Mouse (Mus musculus): ENCODE measurements around the gene Eif4h. TPM values are rescaled to one million over a fixed set of nuclear protein-coding genes. Genes with fewer than 3 reads are reported as not detected.
"Not testable (repeated sequence)": the region's sequence is repeated elsewhere in the genome, so short reads cannot be mapped to it uniquely, and the experiment has no call there.

The Eif4h gene
- polyA plus RNA-seq, 1 experiment from 2014 or later = 321 TPM

GRCm38 (mm10) chr5:134668495-134668894 lies 29.2 kb upstream of the Eif4h start:
- Histone ChIP-seq H3K9ac (ENCODE audit: low read depth, low read length) (no peak overlapping the region), H3K4me2 (ENCODE audit: low read length) (no peak overlapping the region), H3K27me3 (ENCODE audit: control insufficient read depth, insufficient read depth, low read depth, low read length) (no peaks in the 10 kb centered on the region), H3K27ac (ENCODE audit: low read length) (no peak overlapping the region), H3K9me3 (replicated peaks; ENCODE audit: control insufficient read depth, low read length, poor library complexity, severe bottlenecking) (no peaks in the 10 kb centered on the region), H3K4me1 (ENCODE audit: control insufficient read depth, insufficient read depth, low read length) (peaks cover 2% of the 10 kb centered on the region; the same call in 1 of the 2 replicates), H3K36me3 (ENCODE audit: control insufficient read depth, insufficient read depth, low read length) (peaks cover 45% of the 10 kb centered on the region), H3K4me3 (ENCODE audit: low read depth, low read length) (no peak overlapping the region)
- 25% methylated on average over 8 of the region's 8 CpGs for WGBS
- ATAC-seq = no peak

DNA sequence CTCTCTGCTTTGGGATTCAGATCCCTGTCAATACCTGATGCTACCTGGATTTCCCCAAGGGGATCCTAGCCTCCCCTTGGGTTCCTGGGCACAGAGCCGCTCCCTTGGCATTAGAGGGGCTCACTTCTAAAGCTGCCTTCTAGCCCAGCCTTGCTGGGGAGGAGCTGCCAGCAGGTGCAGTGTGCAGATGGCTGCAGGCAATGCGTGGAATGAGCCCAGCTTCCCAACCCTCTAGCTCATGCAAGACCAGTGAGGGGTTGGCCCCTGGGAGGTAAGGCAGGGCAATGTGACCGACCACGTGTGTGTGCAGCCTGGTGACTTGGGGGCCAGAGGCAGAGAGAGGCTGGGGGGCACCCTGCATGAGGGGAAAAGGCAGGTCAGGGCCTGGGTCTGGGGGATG lies 17.4 kb upstream of the Eif4h start:
- 75% methylated on average over 4 of the region's 4 CpGs for WGBS
- Histone ChIP-seq H3K9ac (ENCODE audit: low read depth, low read length) (no peak overlapping the region), H3K27ac (ENCODE audit: low read length) (no peak overlapping the region), H3K4me3 (ENCODE audit: low read depth, low read length) (no peak overlapping the region), H3K9me3 (replicated peaks; ENCODE audit: control insufficient read depth, low read length, poor library complexity, severe bottlenecking) (no peaks in the 10 kb centered on the region), H3K27me3 (ENCODE audit: control insufficient read depth, insufficient read depth, low read depth, low read length) (no peaks in the 10 kb centered on the region), H3K4me2 (ENCODE audit: low read length) (no peak overlapping the region), H3K4me1 (ENCODE audit: control insufficient read depth, insufficient read depth, low read length) (no peaks in the 10 kb centered on the region), H3K36me3 (ENCODE audit: control insufficient read depth, insufficient read depth, low read length) (peaks cover 21% of the 10 kb centered on the region)
- ATAC-seq = no peak

DNA sequence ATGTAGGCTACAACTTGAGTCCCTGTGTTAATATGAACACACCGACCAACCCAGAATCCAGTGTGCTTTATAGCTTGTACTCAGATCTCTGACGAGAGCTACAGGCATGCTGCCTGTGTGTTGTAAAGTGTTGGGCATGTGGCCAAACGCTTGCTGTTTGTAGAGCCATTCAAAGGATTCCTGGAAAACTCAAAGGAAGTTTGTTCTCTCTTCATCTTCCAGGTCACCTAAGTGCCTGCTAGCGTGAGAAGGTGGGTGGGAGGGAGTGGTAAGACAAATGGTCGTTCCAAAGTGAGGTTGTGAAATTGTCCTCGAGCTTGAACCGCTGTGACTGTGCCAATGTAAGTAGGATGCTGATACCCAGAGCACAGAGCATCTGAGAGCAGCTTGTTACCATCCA lies 12.7 kb upstream of the Eif4h start:
- ATAC-seq = no peak
- Histone ChIP-seq H3K27me3 (ENCODE audit: control insufficient read depth, insufficient read depth, low read depth, low read length) (no peaks in the 10 kb centered on the region), H3K9ac (ENCODE audit: low read depth, low read length) (no peak overlapping the region), H3K36me3 (ENCODE audit: control insufficient read depth, insufficient read depth, low read length) (peaks cover 5% of the 10 kb centered on the region), H3K4me2 (ENCODE audit: low read length) (no peak overlapping the region), H3K4me3 (ENCODE audit: low read depth, low read length) (no peak overlapping the region), H3K9me3 (replicated peaks; ENCODE audit: control insufficient read depth, low read length, poor library complexity, severe bottlenecking) (no peaks in the 10 kb centered on the region), H3K4me1 (ENCODE audit: control insufficient read depth, insufficient read depth, low read length) (no peaks in the 10 kb centered on the region), H3K27ac (ENCODE audit: low read length) (no peak overlapping the region)
- WGBS = 60% methylated on average over 7 of the region's 7 CpGs

- Histone ChIP-seq H3K4me3 (ENCODE audit: low read depth, low read length) (no peak overlapping the region), H3K36me3 (ENCODE audit: control insufficient read depth, insufficient read depth, low read length) (no peaks in the 10 kb centered on the region), H3K4me2 (ENCODE audit: low read length) (no peak overlapping the region), H3K27ac (ENCODE audit: low read length) (no peak overlapping the region), H3K9me3 (replicated peaks; ENCODE audit: control insufficient read depth, low read length, poor library complexity, severe bottlenecking) (no peaks in the 10 kb centered on the region), H3K4me1 (ENCODE audit: control insufficient read depth, insufficient read depth, low read length) (no peaks in the 10 kb centered on the region), H3K9ac (ENCODE audit: low read depth, low read length) (no peak overlapping the region), H3K27me3 (ENCODE audit: control insufficient read depth, insufficient read depth, low read depth, low read length) (no peaks in the 10 kb centered on the region)
- ATAC-seq = no peak
- 52% methylated on average over 4 of the region's 5 CpGs for WGBS
These were observed 11.6 kb upstream of the Eif4h start for GRCm38 (mm10) chr5:134650926-134651325.

DNA sequence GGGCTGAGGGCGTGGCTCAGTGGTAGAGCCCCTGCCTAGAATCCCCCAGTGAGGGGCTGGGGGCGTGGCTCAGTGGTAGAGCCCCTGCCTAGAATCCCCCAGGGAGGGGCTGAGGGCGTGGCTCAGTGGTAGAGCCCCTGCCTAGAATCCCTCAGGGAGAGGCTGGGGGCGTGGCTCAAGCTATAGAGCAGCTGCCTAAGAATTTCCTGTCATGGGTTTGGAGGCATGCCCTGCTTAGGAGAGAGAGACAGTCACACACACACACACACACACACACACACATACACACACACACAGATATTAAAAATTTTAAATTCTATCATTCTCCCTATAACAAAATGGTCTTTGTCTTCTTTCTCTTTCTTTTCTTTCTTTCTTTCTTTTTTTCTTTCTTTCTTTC lies 9.7 kb upstream of the Eif4h start:
- not testable (repeated sequence) for H3K4me3 ChIP-seq (ENCODE audit: low read depth, low read length); H3K27me3 ChIP-seq (ENCODE audit: control insufficient read depth, insufficient read depth, low read depth, low read length); H3K4me2 ChIP-seq (ENCODE audit: low read length); H3K9ac ChIP-seq (ENCODE audit: low read depth, low read length); H3K36me3 ChIP-seq (ENCODE audit: control insufficient read depth, insufficient read depth, low read length); ATAC-seq; H3K4me1 ChIP-seq (ENCODE audit: control insufficient read depth, insufficient read depth, low read length); H3K27ac ChIP-seq (ENCODE audit: low read length); H3K9me3 ChIP-seq (replicated peaks; ENCODE audit: control insufficient read depth, low read length, poor library complexity, severe bottlenecking)
- WGBS = 73% methylated on average over 2 of the region's 4 CpGs

DNA sequence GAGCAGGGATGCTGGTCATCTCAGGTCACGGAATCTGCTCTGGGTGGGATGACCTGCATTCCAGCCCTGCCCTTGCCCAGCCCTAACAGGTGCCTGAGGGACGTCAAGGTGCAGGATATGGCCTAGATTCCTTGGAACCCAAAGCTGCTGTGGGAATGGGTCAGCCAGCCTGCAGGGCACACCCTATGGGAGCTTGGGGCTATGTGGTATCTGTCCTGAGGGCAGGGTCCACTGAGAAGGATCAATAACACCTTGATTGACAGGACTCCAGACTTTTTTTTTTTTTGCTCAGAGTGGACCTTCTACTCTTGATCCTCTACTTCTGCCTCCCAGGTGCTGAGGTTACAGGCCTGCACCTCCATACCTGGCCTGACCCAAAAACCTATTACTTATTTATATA lies 8.1 kb upstream of the Eif4h start:
- no peak overlapping the region for H3K27ac ChIP-seq (ENCODE audit: low read length)
- no peak overlapping the region for H3K4me2 ChIP-seq (ENCODE audit: low read length)
- no peaks in the 10 kb centered on the region for H3K4me1 ChIP-seq (ENCODE audit: control insufficient read depth, insufficient read depth, low read length)
- no peaks in the 10 kb centered on the region for H3K9me3 ChIP-seq (replicated peaks; ENCODE audit: control insufficient read depth, low read length, poor library complexity, severe bottlenecking)
- 80% methylated on average over 2 of the region's 2 CpGs for WGBS
- no peaks in the 10 kb centered on the region for H3K27me3 ChIP-seq (ENCODE audit: control insufficient read depth, insufficient read depth, low read depth, low read length)
- no peaks in the 10 kb centered on the region for H3K36me3 ChIP-seq (ENCODE audit: control insufficient read depth, insufficient read depth, low read length)
- no peak for ATAC-seq
- no peak overlapping the region for H3K4me3 ChIP-seq (ENCODE audit: low read depth, low read length)
- no peak overlapping the region for H3K9ac ChIP-seq (ENCODE audit: low read depth, low read length)

GRCm38 (mm10) chr5:134646461-134646860 lies 7.2 kb upstream of the Eif4h start:
- no peaks in the 10 kb centered on the region for H3K4me1 ChIP-seq (ENCODE audit: control insufficient read depth, insufficient read depth, low read length)
- H3K27me3 ChIP-seq (ENCODE audit: control insufficient read depth, insufficient read depth, low read depth, low read length) = no peaks in the 10 kb centered on the region
- no peak overlapping the region for H3K4me3 ChIP-seq (ENCODE audit: low read depth, low read length)
- no peaks in the 10 kb centered on the region for H3K9me3 ChIP-seq (replicated peaks; ENCODE audit: control insufficient read depth, low read length, poor library complexity, severe bottlenecking)
- H3K36me3 ChIP-seq (ENCODE audit: control insufficient read depth, insufficient read depth, low read length) = no peaks in the 10 kb centered on the region
- WGBS = 73% methylated on average over 4 of the region's 4 CpGs
- H3K4me2 ChIP-seq (ENCODE audit: low read length) = no peak overlapping the region
- H3K27ac ChIP-seq (ENCODE audit: low read length) = no peak overlapping the region
- ATAC-seq = no peak
- no peak overlapping the region for H3K9ac ChIP-seq (ENCODE audit: low read depth, low read length)

DNA sequence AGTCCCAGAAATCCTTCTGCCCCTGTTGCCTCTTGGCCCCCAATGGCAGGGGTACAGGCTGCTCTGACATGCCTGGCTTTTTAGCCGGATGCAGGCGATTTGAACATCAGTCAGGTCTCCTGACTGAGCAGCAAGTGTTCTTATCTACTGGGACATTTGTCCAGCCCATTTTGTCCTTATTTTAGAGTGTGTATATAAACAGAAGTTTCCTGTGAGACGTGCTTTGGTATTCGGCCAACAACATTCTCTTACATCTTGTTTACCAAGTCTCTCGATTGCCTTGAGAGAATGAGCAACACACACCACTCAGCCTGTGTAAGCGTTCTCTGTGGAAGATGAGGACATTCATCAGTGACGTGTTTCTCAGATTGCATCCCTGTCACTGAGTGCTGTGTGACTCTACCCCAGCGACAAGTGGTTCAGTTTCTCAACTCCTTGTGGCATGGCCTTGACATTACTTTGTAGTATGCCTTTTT lies 5.4 kb upstream of the Eif4h start:
- Histone ChIP-seq H3K9ac (ENCODE audit: low read depth, low read length) (no peak overlapping the region), H3K27me3 (ENCODE audit: control insufficient read depth, insufficient read depth, low read depth, low read length) (no peaks in the 10 kb centered on the region), H3K4me2 (ENCODE audit: low read length) (no peak overlapping the region), H3K9me3 (replicated peaks; ENCODE audit: control insufficient read depth, low read length, poor library complexity, severe bottlenecking) (no peaks in the 10 kb centered on the region), H3K36me3 (ENCODE audit: control insufficient read depth, insufficient read depth, low read length) (no peaks in the 10 kb centered on the region), H3K4me1 (ENCODE audit: control insufficient read depth, insufficient read depth, low read length) (peaks cover 2% of the 10 kb centered on the region), H3K4me3 (ENCODE audit: low read depth, low read length) (no peak overlapping the region), H3K27ac (ENCODE audit: low read length) (no peak overlapping the region)
- ATAC-seq = no peak
- WGBS = 77% methylated on average over 8 of the region's 8 CpGs

- WGBS = 88% methylated on average over 1 of the region's 1 CpGs
- H3K4me2 ChIP-seq (ENCODE audit: low read length) = no peak overlapping the region
These were observed 4.8 kb upstream of the Eif4h start for GRCm38 (mm10) chr5:134644121-134644520.

More at GRCm38 (mm10) chr5:134644121-134644520, 4.8 kb upstream of the Eif4h start:
- Histone ChIP-seq H3K4me3 (ENCODE audit: low read depth, low read length) (no peak overlapping the region), H3K36me3 (ENCODE audit: control insufficient read depth, insufficient read depth, low read length) (no peaks in the 10 kb centered on the region), H3K4me1 (ENCODE audit: control insufficient read depth, insufficient read depth, low read length) (peaks cover 4% of the 10 kb centered on the region), H3K9me3 (replicated peaks; ENCODE audit: control insufficient read depth, low read length, poor library complexity, severe bottlenecking) (no peaks in the 10 kb centered on the region), H3K27ac (ENCODE audit: low read length) (no peak overlapping the region), H3K9ac (ENCODE audit: low read depth, low read length) (no peak overlapping the region), H3K27me3 (ENCODE audit: control insufficient read depth, insufficient read depth, low read depth, low read length) (no peaks in the 10 kb centered on the region)
- ATAC-seq = no peak
